Mouse (Mus musculus) ovary, postnatal 10 days (tissue): ENCODE results near the gene Gm8108.
"Not testable (repeated sequence)": the region's sequence is repeated elsewhere in the genome, so short reads cannot be mapped to it uniquely, and the experiment has no call there.

ENCODE experiments used
- DNase-seq: peaks from one replicate; pipeline ENCODE4 v3.0.0; 2022; ENCODE audit warnings: low spot score

Gm8108 gene

DNA sequence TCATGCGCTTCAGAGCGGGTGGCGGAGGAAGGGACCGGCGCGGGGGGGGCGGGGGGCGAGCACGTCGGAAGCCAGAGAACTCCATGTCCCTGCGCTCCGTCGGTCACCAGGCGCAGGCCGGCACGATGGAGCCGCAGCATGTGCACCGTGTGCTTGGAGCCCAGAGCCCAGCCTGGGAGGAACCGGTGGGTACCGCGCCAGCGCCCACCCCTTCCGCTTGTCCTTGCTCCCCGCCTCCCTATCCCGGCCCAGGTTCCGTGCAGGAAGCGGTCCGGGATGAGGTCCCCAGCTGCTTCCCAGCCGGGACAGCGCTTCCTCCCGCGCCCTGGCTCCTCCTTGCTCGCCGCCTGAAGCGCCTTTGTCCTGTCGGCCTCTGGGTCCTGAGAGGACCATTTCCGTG lies at the start of gene Gm8108:
Gene Gm8108, plus strand, starts transcription at position 101 of the 400 bp plus-strand sequence.
- DNase-seq, result not testable (repeated sequence)

DNA sequence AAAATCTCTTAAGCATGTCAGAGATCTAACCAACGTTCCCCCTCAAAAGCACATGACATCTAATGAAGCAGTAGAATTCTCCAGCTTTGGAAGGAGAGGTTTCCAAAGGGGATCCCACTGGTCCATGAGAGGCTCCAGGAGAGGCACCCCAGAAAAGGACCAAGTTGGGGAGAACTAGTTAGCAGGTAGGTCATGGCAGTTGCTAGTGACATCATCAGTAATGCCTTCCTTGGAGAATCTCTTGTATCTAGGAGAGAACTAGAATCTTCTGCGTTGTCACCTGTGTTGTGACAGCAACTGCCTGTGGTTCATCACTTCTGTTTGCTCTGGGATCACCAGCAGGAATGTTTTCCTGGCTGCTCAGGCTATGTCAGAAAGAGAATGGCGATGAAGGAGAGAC lies 26.5 kb upstream of the Gm8108 start, which contains the start of gene Gm3115:
Gene Gm3115, plus strand, starts transcription at position 301 of the 400 bp plus-strand sequence.
- not testable (repeated sequence) for DNase-seq

DNA sequence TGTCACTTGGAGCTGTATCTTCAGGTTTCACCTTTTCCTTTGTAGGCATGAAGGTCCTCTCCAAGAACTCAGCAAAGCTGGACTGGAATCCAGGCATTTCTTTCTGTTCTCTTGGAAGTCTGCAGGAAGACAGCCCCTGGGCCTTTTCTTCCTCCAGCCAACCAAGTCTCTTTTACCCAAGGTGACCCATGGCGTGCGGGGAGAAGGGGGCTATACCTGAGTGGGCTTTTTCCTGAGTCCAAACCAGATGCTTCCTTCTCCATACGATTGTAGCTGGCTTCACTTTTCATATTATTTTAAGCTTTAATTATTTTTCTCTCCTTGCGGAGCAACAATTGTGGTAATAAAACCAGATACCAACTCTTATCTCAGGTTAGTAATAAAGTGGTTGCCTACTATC lies 31.3 kb downstream of the Gm8108 start:
- DNase-seq, result not testable (repeated sequence)

DNA sequence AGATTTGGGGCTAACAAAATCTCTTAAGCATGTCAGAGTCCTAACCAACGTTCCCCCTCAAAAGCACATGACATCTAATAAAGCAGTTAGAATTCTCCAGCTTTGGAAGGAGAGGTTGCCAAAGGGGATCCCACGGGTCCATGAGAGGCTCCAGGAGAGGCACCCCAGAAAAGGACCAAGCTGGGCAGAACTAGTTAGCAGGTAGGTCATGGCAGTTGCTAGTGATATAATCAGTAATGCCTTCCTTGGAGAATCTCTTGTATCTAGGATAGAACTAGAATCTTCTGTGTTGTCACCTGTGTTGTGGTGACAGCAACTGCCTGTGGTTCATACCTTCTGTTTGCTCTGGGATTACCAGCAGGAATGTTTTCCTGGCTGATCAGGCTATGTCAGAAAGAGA lies 54.4 kb downstream of the Gm8108 start, which contains the start of gene Gm3127:
Gene Gm3127, plus strand, starts transcription at position 301 of the 400 bp plus-strand sequence.
- DNase-seq, result not testable (repeated sequence)

DNA sequence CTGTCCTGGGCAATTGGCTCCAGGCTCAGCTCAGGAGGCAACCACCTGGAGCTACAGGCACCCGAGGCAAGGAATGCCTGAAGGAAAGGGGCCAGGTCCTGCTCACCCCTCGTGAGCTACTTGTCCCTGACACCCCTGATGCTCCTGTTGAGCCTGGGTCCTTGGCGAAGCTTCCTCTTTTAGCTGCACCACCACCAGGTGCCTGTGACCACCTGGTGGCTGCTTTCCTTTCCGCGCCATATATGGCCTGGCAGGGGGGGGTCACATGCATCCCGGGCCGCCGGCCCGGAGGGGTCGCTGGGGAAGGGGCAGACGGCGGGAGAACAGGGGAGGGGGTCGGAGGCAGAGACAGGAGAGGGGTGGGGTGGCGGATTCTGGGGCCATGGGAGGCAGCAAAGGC lies 71.7 kb downstream of the Gm8108 start:
- DNase-seq, result not testable (repeated sequence)
